Mouse (Mus musculus): Measurements from ENCODE around the gene Sik2. TPM values are rescaled to one million over a fixed set of nuclear protein-coding genes. Genes with fewer than 3 reads are reported as not detected.

The Sik2 gene
- total RNA-seq, 2 experiments from 2014 or later: 25.5 to 29.9 TPM

DNA sequence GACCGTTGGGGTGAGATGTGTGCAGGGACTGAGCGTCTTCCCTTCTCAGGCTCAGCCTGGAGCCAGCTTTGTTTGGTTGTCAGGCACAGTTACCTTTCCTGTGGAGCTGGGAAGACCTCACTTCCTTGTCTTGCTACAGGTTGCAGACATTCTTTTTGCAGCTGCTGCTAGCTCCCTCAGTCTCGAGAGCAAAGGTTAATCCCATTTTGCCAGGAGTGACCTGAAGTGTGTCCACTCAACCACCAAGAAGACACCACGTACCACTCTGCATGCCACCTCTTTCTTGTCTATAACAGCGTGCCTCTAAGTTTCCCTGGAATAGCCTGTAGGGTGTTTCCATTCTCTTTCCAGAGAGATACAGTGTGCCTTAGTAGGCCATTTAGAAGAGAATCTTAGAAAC lies 160.1 kb downstream of the Sik2 start:
- intact Hi-C loops (cut with DNase I): loop anchor here (1.0 to 5.0 kb wide), 4 partner anchors 160 to 304 kb away; partner anchors contain the start of gene Sik2
- no peak for DNase-seq

DNA sequence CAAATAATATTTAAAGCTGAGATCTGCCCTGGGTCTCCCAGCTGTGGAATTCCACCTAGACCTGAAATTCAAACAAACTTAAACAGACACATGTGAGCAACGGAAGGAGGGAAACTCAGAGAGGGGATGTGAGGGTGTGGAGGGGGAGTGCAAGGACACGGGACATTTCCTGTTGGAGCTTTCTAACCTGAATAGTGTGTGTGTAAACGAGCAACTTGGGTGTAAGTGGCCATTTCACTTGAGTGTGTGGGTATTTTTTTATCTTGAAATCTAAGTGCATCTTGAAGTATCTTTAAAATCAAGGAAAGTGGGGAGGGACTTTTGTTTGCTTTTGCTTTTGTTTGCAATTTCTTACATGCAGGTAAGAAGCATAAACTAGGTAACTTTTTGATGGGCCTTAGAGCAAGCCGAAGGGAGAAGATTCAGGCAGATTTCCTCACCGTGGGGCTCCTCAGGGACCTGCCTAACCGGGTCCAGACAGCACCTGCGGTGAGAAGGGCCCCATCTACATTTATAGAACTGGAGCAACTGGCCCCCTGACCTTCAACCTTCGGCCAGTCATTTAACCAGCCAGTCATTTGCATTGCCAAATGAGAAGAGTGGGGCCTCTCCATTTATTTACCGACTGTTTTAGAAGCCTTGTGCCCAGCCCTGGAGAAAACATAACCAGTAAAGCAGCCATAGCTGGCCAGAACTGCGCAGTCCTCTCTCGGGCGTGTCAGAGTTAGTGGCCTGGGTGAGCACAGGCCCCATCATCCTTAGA lies 161.1 kb downstream of the Sik2 start:
- intact Hi-C loops (cut with DNase I): loop anchor here (2.0 to 5.0 kb wide), 2 partner anchors 290 to 305 kb away; no protein-coding TSS in a partner anchor

DNA sequence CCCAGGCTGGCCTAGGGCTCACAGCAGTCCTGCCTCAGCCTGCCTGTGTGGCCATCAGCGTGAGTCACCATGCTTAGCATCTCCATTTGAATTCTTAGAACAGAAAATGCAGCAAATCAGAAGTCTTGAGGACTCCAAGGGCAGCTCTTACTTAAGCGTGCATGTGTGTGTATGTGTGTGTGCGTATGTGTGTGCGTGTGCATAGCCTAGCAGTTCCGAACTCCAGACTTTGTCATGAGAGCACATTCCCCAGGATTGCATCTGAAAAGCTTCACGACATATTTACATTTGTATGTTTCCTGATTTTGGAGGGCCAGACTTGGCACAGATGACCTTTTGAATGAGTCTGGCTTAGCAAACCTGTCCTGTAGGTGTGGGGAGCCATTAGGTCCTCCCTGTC lies 161.7 kb downstream of the Sik2 start:
- intact Hi-C loops (cut with DNase I): loop anchor here (5.0 kb wide), 1 partner anchor 290 kb away; no protein-coding TSS in a partner anchor
- DNase-seq: no peak

More for the DNA sequence above, 161.1 kb downstream of the Sik2 start:
- no peak for DNase-seq

DNA sequence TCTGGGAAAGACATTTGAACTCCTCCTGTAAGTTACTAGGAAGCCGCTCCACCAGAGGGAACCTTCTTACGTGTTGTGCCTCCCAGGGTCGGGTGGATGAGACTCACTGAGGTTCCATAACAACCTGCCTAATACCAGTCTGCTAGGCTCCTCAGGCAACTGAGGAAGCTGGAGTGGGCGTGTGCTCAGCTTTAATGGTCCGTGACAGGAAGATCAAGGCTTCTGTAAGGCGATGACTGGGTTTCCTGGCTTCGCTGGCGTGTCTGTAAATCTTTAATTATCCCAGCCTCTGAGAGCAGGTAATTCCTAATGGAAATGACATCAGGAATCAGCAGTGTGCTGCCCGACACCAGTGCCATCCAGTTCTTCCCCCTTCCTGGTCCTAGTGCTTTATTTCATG lies 163.3 kb downstream of the Sik2 start:
- intact Hi-C loops (cut with DNase I): loop anchor here (5.0 kb wide), 1 partner anchor 292 kb away; no protein-coding TSS in a partner anchor
- DNase-seq: no peak

DNA sequence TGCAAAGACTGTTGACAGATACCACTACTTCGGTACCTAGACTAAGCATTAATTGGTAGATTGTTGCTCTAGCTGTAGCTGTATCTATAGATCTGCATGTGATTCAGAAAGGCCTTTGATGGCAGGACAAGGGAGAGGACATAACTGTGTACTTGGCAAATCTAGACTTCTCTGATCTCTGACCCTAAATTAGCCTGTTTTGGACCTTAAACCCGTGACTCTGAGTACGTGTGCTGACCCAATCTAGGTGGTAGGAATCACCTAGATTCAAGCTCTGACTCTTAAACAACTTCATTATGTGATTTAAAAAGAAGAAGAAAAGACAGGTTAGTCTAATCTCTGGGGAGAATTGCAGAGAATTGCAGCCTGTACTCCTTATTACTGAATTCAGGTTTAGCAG lies 163.8 kb downstream of the Sik2 start, which contains the start of gene Ppp2r1b:
Gene Ppp2r1b (plus strand): TSS at position 221 of the 400 bp plus-strand sequence.
- intact Hi-C loops (cut with DNase I): loop anchor here (5.0 kb wide), 1 partner anchor 292 kb away; no protein-coding TSS in a partner anchor
- DNase-seq: no peak

Other genes with a start within 250 kb of the Sik2 start
- 1 to 10 TPM; 5.7 to 6.0 TPM for gene Fdxacb1, start 240.8 kb downstream of the Sik2 start, total RNA-seq (2021)
- gene Alg9, start 234.1 kb downstream of the Sik2 start, total RNA-seq (2021): 10 to 100 TPM in 1 of 2 experiments, 1 to 10 TPM in 1; 9.9 to 10.1 TPM
- gene 1110032A03Rik, start 233.6 kb downstream of the Sik2 start, total RNA-seq (2021): 10 to 100 TPM in 1 of 2 experiments, 1 to 10 TPM in 1; 7.9 to 10.4 TPM
- gene Ppp2r1b, start 163.8 kb downstream of the Sik2 start, total RNA-seq (2021): 10 to 100 TPM in 1 of 2 experiments, 1 to 10 TPM in 1; 9.3 to 12.2 TPM
- not detected for gene Btg4, start 51.8 kb upstream of the Sik2 start, total RNA-seq (2021)
- gene Layn, start 68.0 kb upstream of the Sik2 start, total RNA-seq (2021): 1 to 10 TPM; 8.8 to 9.7 TPM
- not detected for gene 4833427G06Rik, start 93.0 kb upstream of the Sik2 start, total RNA-seq (2021)
- gene Gm32742, start 156.4 kb upstream of the Sik2 start, total RNA-seq (2021): not detected
- under 1 TPM; 0.48 to 0.61 TPM for gene Pou2af1, start 204.6 kb upstream of the Sik2 start, total RNA-seq (2021)

Measured in heart, postnatal 14 days (tissue).